Mouse (Mus musculus): ENCODE data around the gene Grin2d.

GRCm38 (mm10) chr7:45802551-45802950 lies 75.6 kb downstream of the Grin2d start:
- TF ChIP-seq CTCF (IDR thresholded peaks at IDR 0.05; ENCODE audit: borderline replicate concordance, control insufficient read depth, extremely low read depth, insufficient read depth, low read length, poor library complexity) (no peak), POLR2A (IDR thresholded peaks at IDR 0.05; ENCODE audit: control insufficient read depth, extremely low read depth, insufficient read depth, low read length, poor library complexity) (no peak)
